14 mouse cellular contexts compared by ENCODE assay signal in the genomic region with DNA sequence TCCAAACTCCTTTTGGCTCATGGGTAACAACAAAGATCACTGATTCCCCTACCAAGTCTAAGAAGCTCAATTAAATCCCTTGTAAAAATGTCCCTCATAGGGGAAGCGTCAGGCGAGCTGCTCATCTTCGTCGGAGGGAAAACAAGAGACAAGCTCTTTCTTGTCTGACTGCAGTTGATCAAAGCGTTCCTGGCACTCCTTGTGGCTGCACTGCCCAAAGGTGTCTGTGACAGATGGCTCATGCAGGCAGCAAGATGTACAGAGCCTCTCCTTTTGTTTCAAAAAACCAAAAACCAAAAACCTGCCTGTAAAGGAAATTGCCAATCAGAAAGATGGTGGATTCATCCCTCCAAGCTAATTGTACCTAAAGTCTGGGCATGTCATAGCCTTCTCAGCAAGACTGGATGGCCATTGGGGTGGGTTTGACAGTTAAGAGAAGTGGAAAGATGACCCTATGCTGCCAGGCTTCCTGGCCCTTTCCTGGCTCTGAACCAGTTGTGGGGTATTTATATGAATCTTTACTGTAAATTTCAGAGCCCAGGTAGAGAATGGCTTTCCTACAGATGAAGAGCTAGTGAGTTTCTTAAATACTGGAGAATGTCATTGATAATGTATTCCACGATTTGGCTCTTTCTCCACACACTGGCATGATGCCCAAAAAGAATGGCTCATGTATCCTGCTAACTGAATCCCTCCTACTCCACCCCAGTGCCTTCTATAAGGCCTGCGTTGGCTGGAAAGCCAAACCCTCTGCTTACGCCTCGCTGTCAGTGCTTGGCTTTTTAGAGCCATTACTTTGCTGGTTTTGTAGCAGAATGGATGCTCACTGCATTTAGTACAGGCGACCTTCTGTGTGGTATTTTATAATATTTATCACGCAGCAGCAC.
A peak's percentile ranks its signal among the peaks of the same experiment; 100 is the strongest.
DNase-seq lines count a peak whose midpoint lies in the region; ATAC-seq and TF ChIP-seq lines count a peak whose summit lies in the region.
"Had no signal": no experiment of that assay in that cellular context is flagged by ENCODE, and none has a peak within 500 bp of the region (broad histone marks: within the 10 kb centered on the region; RNA-seq: fewer than 3 reads in every experiment).

No protein-coding gene starts in this region.

- DNase-seq in limb, embryonic 10.5 days (ENCODE audit: low spot score) = no peak
- peak; percentile 93 for DNase-seq in cerebellum, adult 9-10 months
- DNase-seq in layer of hippocampus, adult 2 months (ENCODE audit: low spot score in 2 of 2) = peak; percentile 28 to 42
- DNase-seq in right cerebral cortex, adult 2 months (ENCODE audit: low spot score in 2 of 2) = peak; percentile 66
- no peak for DNase-seq in embryo, embryonic 10 days (ENCODE audit: low spot score)
- DNase-seq in thymus, postnatal 4 days = no peak
- DNase-seq: adrenal gland, postnatal 25 days had no signal

- no peak overlapping the region for H3K27ac ChIP-seq in limb, embryonic 15.5 days
- H3K27ac ChIP-seq in limb, embryonic 10.5 days = no peak overlapping the region
- H3K27ac ChIP-seq in layer of hippocampus, adult 2 months = no peak overlapping the region
- H3K27ac ChIP-seq in heart, embryonic 12.5 days (ENCODE audit: poor library complexity, severe bottlenecking) = no peak overlapping the region
- H3K27ac ChIP-seq: heart, embryonic 13.5 days; intestine, embryonic 15.5 days; lung, embryonic 15.5 days had no signal

- WGBS in limb, embryonic 15.5 days = 52% methylated on average over 11 of the region's 11 CpGs
- WGBS in limb, embryonic 10.5 days = 66% methylated on average over 11 of the region's 11 CpGs
- 75% methylated on average over 11 of the region's 11 CpGs for WGBS in heart, embryonic 12.5 days

- no peak overlapping the region for H3K4me3 ChIP-seq in limb, embryonic 15.5 days
- H3K4me3 ChIP-seq in limb, embryonic 10.5 days = no peak overlapping the region
- no peak overlapping the region for H3K4me3 ChIP-seq in layer of hippocampus, adult 2 months
- no peak overlapping the region for H3K4me3 ChIP-seq in heart, embryonic 12.5 days
- H3K4me3 ChIP-seq: heart, embryonic 13.5 days; intestine, embryonic 15.5 days; lung, embryonic 15.5 days had no signal

- ATAC-seq in limb, embryonic 15.5 days (ENCODE audit: insufficient number of reproducible peaks, low FRiP score, low TSS enrichment, low read depth) = 0 out of 2 replicates have a peak, but pooled peaks have one; percentile 22
- ATAC-seq in heart, embryonic 12.5 days (ENCODE audit: insufficient number of reproducible peaks, low FRiP score) = no peak
- ATAC-seq: intestine, embryonic 15.5 days; midbrain, embryonic 16.5 days had no signal

- no peak overlapping the region for H3K4me2 ChIP-seq in limb, embryonic 15.5 days
- H3K4me2 ChIP-seq in heart, embryonic 12.5 days = no peak overlapping the region
- H3K4me2 ChIP-seq: heart, embryonic 13.5 days; intestine, embryonic 15.5 days; lung, embryonic 15.5 days had no signal

- no peak for TF ChIP-seq CTCF in layer of hippocampus, adult 2 months (conservative IDR thresholded peaks at IDR 0.05)

- H3K4me1 ChIP-seq in limb, embryonic 15.5 days = 0 out of 2 replicates have a peak, but pooled peaks cover 2% of the 10 kb centered on the region
- peaks cover 14% of the 10 kb centered on the region for H3K4me1 ChIP-seq in limb, embryonic 10.5 days
- no peaks in the 10 kb centered on the region for H3K4me1 ChIP-seq in heart, embryonic 12.5 days (replicated peaks)
- H3K4me1 ChIP-seq: heart, embryonic 13.5 days; intestine, embryonic 15.5 days; lung, embryonic 15.5 days had no signal

- no peak overlapping the region for H3K9ac ChIP-seq in limb, embryonic 15.5 days
- H3K9ac ChIP-seq in heart, embryonic 12.5 days = no peak overlapping the region
- H3K9ac ChIP-seq: heart, embryonic 13.5 days; intestine, embryonic 15.5 days; lung, embryonic 15.5 days had no signal

- H3K27me3 ChIP-seq in limb, embryonic 15.5 days = no peaks in the 10 kb centered on the region
- H3K27me3 ChIP-seq in limb, embryonic 10.5 days (ENCODE audit: low read depth, poor library complexity, severe bottlenecking) = no peaks in the 10 kb centered on the region
- H3K27me3 ChIP-seq in heart, embryonic 12.5 days (replicated peaks) = no peaks in the 10 kb centered on the region
- H3K27me3 ChIP-seq: CH12.LX; heart, embryonic 13.5 days; intestine, embryonic 15.5 days; lung, embryonic 15.5 days had no signal

- no peaks in the 10 kb centered on the region for H3K36me3 ChIP-seq in limb, embryonic 15.5 days
- H3K36me3 ChIP-seq in limb, embryonic 10.5 days = no peaks in the 10 kb centered on the region
- H3K36me3 ChIP-seq in heart, embryonic 12.5 days = no peaks in the 10 kb centered on the region
- H3K36me3 ChIP-seq: heart, embryonic 13.5 days; intestine, embryonic 15.5 days; lung, embryonic 15.5 days had no signal

- H3K9me3 ChIP-seq in limb, embryonic 15.5 days = no peaks in the 10 kb centered on the region
- 0 out of 2 replicates have a peak, but pooled peaks cover 1% of the 10 kb centered on the region for H3K9me3 ChIP-seq in limb, embryonic 10.5 days (replicated peaks)
- 0 out of 2 replicates have a peak, but pooled peaks cover 12% of the 10 kb centered on the region for H3K9me3 ChIP-seq in heart, embryonic 12.5 days (replicated peaks)
- H3K9me3 ChIP-seq: intestine, embryonic 15.5 days; lung, embryonic 15.5 days had no signal

Comparison
In these comparisons a context has a peak if more than half of its experiments do, and no peak if none do; other contexts are left out.
1. DNase-seq: peak in cerebellum, adult 9-10 months (single experiment), layer of hippocampus, adult 2 months (2 of 2) and right cerebral cortex, adult 2 months (2 of 2); none in limb, embryonic 10.5 days (single experiment), embryo, embryonic 10 days (single experiment) and thymus, postnatal 4 days (single experiment).